Mouse (Mus musculus) heart, postnatal 36 days (tissue): ENCODE data around the gene Cacng8. TPM values are rescaled to one million over a fixed set of nuclear protein-coding genes. Genes with fewer than 3 reads are reported as not detected.

Experiments used
- DNase-seq, 2 experiments: peaks; one replicate each; pipeline ENCODE4 v3.0.0; 2021 to 2022
- intact Hi-C: fragments of 180-260 bp; cut with DNase I; formaldehyde crosslinking; loops from one replicate; pipeline ENCODE4 v1.15.1; 2025
- total RNA-seq, 2 experiments: library from RNA; stranded (reverse); gene quantifications; 2 replicates each; pipeline ENCODE4 v1.2.3; 2021

Cacng8 gene
- total RNA-seq: not detected

- intact Hi-C loops: no loop called here
- DNase-seq: no peak
These were observed at the start of gene Cacng8 for GRCm38 (mm10) chr7:3390413-3391080. Gene Cacng8, plus strand, starts transcription at chr7:3390683.

- intact Hi-C loops: no loop called here
- DNase-seq: no peak
These were observed 46.6 kb upstream of the Cacng8 start for GRCm38 (mm10) chr7:3343861-3344260.

GRCm38 (mm10) chr7:3345301-3345700, 45.2 kb upstream of the Cacng8 start:
- no peak for DNase-seq
- intact Hi-C loops: no loop called here

GRCm38 (mm10) chr7:3347366-3348287, 42.9 kb upstream of the Cacng8 start:
- intact Hi-C loops: no loop called here
- no peak for DNase-seq

- no peak for DNase-seq
- intact Hi-C loops: no loop called here
These were observed 42.2 kb upstream of the Cacng8 start for GRCm38 (mm10) chr7:3348326-3348725.

- DNase-seq: no peak
- intact Hi-C loops: no loop called here
These were observed 40.7 kb upstream of the Cacng8 start for GRCm38 (mm10) chr7:3349775-3350174.

- DNase-seq: no peak
- intact Hi-C loops: no loop called here
These were observed 38.9 kb upstream of the Cacng8 start for GRCm38 (mm10) chr7:3351536-3351935.

- intact Hi-C loops: no loop called here
- DNase-seq: no peak
These were observed 35.6 kb upstream of the Cacng8 start for GRCm38 (mm10) chr7:3354850-3355249.

GRCm38 (mm10) chr7:3360678-3361077, 29.8 kb upstream of the Cacng8 start:
- intact Hi-C loops: no loop called here
- DNase-seq: no peak

- no peak for DNase-seq
- intact Hi-C loops: no loop called here
These were observed 24.8 kb upstream of the Cacng8 start for GRCm38 (mm10) chr7:3365547-3366279.

GRCm38 (mm10) chr7:3366705-3367516, 23.6 kb upstream of the Cacng8 start:
- intact Hi-C loops: no loop called here
- no peak for DNase-seq

GRCm38 (mm10) chr7:3367569-3367968, 22.9 kb upstream of the Cacng8 start:
- intact Hi-C loops: no loop called here
- no peak for DNase-seq

GRCm38 (mm10) chr7:3368311-3368710, 22.2 kb upstream of the Cacng8 start:
- no peak for DNase-seq

GRCm38 (mm10) chr7:3369189-3369588, 21.3 kb upstream of the Cacng8 start:
- intact Hi-C loops: no loop called here
- no peak for DNase-seq

More at GRCm38 (mm10) chr7:3368311-3368710, 22.2 kb upstream of the Cacng8 start:
- intact Hi-C loops: no loop called here

- intact Hi-C loops: no loop called here
- DNase-seq: no peak
These were observed 20.1 kb upstream of the Cacng8 start for GRCm38 (mm10) chr7:3370407-3370806.

- DNase-seq: no peak
These were observed 18.1 kb upstream of the Cacng8 start for GRCm38 (mm10) chr7:3372376-3372775.

GRCm38 (mm10) chr7:3373754-3374153, 16.7 kb upstream of the Cacng8 start:
- intact Hi-C loops: no loop called here
- no peak for DNase-seq

More at GRCm38 (mm10) chr7:3372376-3372775, 18.1 kb upstream of the Cacng8 start:
- intact Hi-C loops: no loop called here

GRCm38 (mm10) chr7:3376831-3377230, 13.7 kb upstream of the Cacng8 start:
- DNase-seq: peak; percentile 44 to 72
- intact Hi-C loops: loop anchor here (2.0 kb wide), 2 partner anchors 46 to 154 kb away; no protein-coding TSS in a partner anchor

GRCm38 (mm10) chr7:3382123-3382522, 8.4 kb upstream of the Cacng8 start:
- no peak for DNase-seq

GRCm38 (mm10) chr7:3384807-3385319, 5.6 kb upstream of the Cacng8 start:
- DNase-seq: no peak
- intact Hi-C loops: no loop called here

More at GRCm38 (mm10) chr7:3382123-3382522, 8.4 kb upstream of the Cacng8 start:
- intact Hi-C loops: no loop called here
